Mouse (Mus musculus) inflammation-experienced regulatory T-cells, adult 16 weeks (primary cell): ENCODE results near the gene Ptn. TPM values are rescaled to one million over a fixed set of nuclear protein-coding genes. Genes with fewer than 3 reads are reported as not detected.

Source experiments
- polyA plus RNA-seq: library from polyadenylated mRNA; unstranded; fragments of 100-300 nt; shearing (Covaris generic); gene quantifications from one replicate; pipeline ENCODE4 v1.2.1, GENCODE M21; 2017

Gene Ptn
- polyA plus RNA-seq: not detected

DNA sequence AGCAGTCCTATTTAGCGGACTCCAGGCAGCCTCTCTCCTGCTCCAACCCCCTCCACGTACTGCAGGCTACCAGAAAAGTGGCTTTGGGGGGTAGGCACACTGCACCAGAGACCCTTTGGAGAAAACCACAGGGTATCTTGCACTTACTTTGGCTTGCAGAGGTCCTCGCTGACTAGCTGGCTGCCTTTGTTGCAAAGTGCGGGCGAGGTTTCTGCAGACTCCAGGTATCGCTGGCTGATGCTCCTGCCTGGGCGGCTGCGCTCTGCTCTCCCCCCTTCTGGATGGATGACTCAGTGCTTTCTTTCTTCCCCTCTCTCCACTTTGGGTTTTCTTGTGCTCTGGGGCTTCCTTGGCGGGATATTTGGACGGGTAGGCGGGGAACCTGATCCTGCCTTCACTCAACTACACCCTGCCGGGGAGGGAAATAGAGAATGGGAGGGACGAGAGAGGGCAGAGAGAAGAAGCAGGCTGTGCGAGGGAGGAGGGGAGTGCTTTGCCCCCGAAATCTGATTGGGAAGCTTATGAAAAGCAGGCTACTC, at the start of gene Ptn:
Gene Ptn (minus strand): TSS at position 474 of the 539 bp plus-strand sequence.

